Mouse (Mus musculus): ENCODE results near the gene Arpc2. TPM values are rescaled to one million over a fixed set of nuclear protein-coding genes. Genes with fewer than 3 reads are reported as not detected.

Arpc2 gene
- polyA plus RNA-seq, 1 experiment from 2014 or later, result 457 TPM

DNA sequence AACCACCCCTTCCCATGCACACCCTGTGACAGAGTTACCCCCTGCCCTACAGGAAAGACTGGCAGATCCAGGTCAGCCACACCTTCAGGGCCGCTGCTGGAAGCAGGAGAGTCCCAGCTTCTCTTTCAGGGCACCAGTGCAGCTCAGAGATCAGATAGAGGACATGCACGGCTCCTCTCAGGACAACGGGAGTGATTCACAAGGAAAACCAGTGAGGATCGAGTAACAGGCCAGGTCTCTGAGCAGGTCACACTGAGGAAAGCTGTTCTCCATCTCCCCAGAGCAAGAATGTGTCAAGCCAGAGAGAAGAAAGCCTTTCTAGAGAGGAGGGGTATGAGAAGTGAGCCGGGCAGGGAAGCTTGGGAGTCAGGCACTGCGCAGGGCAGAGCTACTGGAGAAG, 60.6 kb downstream of the Arpc2 start:
- Histone ChIP-seq H3K4me1 (ENCODE audit: insufficient read depth, low read length) (peaks cover 45% of the 10 kb centered on the region), H3K9ac (replicated peaks; ENCODE audit: low read length) (peak overlapping the region; percentile 62), H3K27ac (ENCODE audit: low read length) (peak overlapping the region; percentile 98), H3K4me3 (ENCODE audit: low read length) (no peak overlapping the region), H3K9me3 (ENCODE audit: low read length) (no peaks in the 10 kb centered on the region), H3K36me3 (ENCODE audit: insufficient read depth, low read length) (peaks cover 25% of the 10 kb centered on the region), H3K4me2 (replicated peaks; ENCODE audit: low read depth, low read length) (peak overlapping the region; percentile 43), H3K27me3 (ENCODE audit: insufficient read depth, low read length) (no peaks in the 10 kb centered on the region)
- peak; percentile 29; the same call in 1 of the 2 replicates for ATAC-seq (ENCODE audit: low FRiP score, low TSS enrichment)
- WGBS, result 22% methylated on average over 6 of the region's 6 CpGs

DNA sequence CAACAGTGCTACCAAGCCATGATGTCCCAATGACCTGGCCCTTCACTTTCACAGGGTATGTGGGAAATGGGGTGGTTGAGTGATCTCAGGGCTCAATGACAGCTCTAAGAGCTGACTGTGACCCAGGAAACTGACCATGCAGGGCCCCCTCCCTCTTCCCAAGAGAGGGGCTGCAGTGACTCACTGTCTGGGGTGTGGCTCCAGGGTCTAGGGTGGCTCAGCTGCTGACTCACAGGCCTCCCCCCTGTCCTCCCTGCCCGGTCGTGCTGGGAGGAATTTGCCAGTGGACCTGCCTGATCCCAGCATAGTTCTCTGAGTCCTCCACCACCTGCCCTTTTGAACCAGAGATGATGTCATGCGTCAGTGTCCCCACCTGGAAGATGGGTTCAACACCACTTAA, 61.4 kb downstream of the Arpc2 start:
- H3K9ac ChIP-seq (replicated peaks; ENCODE audit: low read length), result 0 out of 2 replicates have a peak overlapping the region, but pooled peaks have one; percentile 19
- 31% methylated on average over 3 of the region's 3 CpGs for WGBS

DNA sequence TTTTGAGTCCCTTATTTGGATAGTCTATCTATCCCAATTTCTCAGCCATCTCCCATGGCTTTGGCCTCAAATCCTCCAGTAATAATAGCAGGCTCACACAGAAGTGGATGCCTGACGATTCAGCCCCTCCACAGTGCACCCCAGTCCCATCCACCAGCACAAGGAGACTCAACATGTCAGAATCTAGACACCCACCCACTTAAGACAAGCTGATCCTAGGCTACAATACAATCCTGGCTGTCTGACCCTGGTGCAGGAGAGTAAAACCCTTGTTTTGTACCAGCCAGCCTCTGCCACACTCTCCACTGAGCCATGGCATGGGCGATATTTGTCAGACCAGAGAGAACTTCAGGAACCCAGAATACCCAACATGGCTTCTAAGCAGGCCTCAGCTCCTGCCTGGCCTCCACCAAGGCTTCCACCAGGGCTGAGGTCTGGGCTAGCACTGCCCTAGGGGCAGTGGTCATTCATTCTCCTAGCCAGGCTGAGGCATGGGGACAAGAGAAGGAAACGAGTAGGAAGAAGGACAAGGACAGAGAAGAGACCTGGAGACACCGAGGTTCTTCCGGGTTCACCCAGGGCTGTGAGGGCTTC, 62.4 kb downstream of the Arpc2 start:
- H3K4me3 ChIP-seq (ENCODE audit: low read length), result no peak overlapping the region
- 80% methylated on average over 5 of the region's 5 CpGs for WGBS
- peak overlapping the region; percentile 98; the same call in 1 of the 2 replicates for H3K27ac ChIP-seq (ENCODE audit: low read length)
- no peak overlapping the region for H3K4me2 ChIP-seq (replicated peaks; ENCODE audit: low read depth, low read length)
- no peaks in the 10 kb centered on the region for H3K9me3 ChIP-seq (ENCODE audit: low read length)
- no peaks in the 10 kb centered on the region for H3K27me3 ChIP-seq (ENCODE audit: insufficient read depth, low read length)
- H3K4me1 ChIP-seq (ENCODE audit: insufficient read depth, low read length), result peaks cover 55% of the 10 kb centered on the region
- no peak for ATAC-seq (ENCODE audit: low FRiP score, low TSS enrichment)
- H3K36me3 ChIP-seq (ENCODE audit: insufficient read depth, low read length), result peaks cover 12% of the 10 kb centered on the region
- no peak overlapping the region for H3K9ac ChIP-seq (replicated peaks; ENCODE audit: low read length)

More for the DNA sequence above, 61.4 kb downstream of the Arpc2 start:
- no peak for ATAC-seq (ENCODE audit: low FRiP score, low TSS enrichment)
- Histone ChIP-seq H3K9me3 (ENCODE audit: low read length) (no peaks in the 10 kb centered on the region), H3K4me1 (ENCODE audit: insufficient read depth, low read length) (peaks cover 46% of the 10 kb centered on the region), H3K27me3 (ENCODE audit: insufficient read depth, low read length) (no peaks in the 10 kb centered on the region), H3K4me3 (ENCODE audit: low read length) (no peak overlapping the region), H3K4me2 (replicated peaks; ENCODE audit: low read depth, low read length) (no peak overlapping the region; the same call in 1 of the 2 replicates), H3K36me3 (ENCODE audit: insufficient read depth, low read length) (peaks cover 17% of the 10 kb centered on the region), H3K27ac (ENCODE audit: low read length) (peak overlapping the region; percentile 98)

DNA sequence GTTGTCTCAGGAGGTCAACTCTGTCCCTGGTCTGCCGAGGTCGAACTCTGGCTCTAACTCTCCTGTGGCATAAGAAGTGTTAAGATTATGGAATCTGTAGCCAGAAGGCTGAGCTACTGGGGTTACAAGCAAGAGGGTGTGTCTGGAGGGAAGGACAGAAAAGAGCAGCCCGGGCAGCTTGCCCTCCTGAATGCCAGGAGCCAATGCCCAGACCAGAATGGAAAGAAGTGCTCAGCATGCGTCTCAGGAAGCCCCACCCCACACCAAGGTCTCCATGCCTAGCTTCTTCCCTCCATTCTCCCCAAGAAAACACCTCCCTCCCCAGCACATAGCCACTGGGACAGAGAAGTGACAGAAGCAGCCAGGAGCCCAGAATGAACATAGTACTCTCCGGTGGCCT, 63.1 kb downstream of the Arpc2 start:
- no peaks in the 10 kb centered on the region for H3K27me3 ChIP-seq (ENCODE audit: insufficient read depth, low read length)
- H3K27ac ChIP-seq (ENCODE audit: low read length), result peak overlapping the region; percentile 43
- peaks cover 4% of the 10 kb centered on the region; the same call in 1 of the 2 replicates for H3K36me3 ChIP-seq (ENCODE audit: insufficient read depth, low read length)
- no peak for ATAC-seq (ENCODE audit: low FRiP score, low TSS enrichment)
- WGBS, result 67% methylated on average over 5 of the region's 5 CpGs
- H3K4me3 ChIP-seq (ENCODE audit: low read length), result no peak overlapping the region
- H3K9ac ChIP-seq (replicated peaks; ENCODE audit: low read length), result no peak overlapping the region
- H3K4me1 ChIP-seq (ENCODE audit: insufficient read depth, low read length), result peaks cover 55% of the 10 kb centered on the region
- H3K9me3 ChIP-seq (ENCODE audit: low read length), result no peaks in the 10 kb centered on the region
- no peak overlapping the region for H3K4me2 ChIP-seq (replicated peaks; ENCODE audit: low read depth, low read length)

DNA sequence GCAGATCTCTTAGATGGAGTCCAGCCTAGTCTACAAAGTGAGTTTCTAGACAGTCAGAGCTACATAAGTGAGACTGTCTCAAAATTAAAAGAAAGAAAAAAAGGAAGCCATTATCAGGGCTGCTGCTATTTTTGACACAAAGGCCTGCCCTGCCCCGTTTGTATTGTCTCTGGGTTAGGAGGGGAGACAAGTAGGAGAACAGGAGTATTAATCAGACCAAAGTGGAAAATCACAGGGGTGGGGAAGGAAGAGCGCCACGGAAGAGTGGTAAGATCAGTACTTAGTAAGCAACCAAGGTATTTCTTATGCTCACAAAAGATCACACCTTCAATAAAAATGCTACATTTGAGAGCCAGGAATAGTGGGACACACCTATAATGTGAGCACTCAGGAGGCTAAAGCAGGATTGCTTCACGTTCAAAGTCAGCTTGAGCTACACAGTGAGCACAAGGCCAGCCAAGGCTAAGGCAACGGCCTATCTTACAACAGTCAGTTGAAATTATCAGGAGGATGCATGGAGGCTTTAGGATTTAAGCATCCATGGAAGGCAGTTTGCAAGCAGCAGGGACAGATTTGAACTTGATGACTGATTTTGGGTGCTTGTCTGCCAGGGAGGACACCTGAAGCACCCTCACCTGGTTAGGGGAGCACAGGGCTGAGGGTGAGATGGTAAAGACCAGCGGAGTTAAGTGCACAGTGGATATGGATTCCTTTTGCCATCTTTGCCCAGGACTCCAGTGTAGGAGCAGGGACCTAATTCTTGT, 64.6 kb downstream of the Arpc2 start:
- Histone ChIP-seq H3K9ac (replicated peaks; ENCODE audit: low read length) (no peak overlapping the region; the same call in 1 of the 2 replicates), H3K9me3 (ENCODE audit: low read length) (no peaks in the 10 kb centered on the region), H3K4me2 (replicated peaks; ENCODE audit: low read depth, low read length) (no peak overlapping the region), H3K27ac (ENCODE audit: low read length) (no peak overlapping the region), H3K27me3 (ENCODE audit: insufficient read depth, low read length) (no peaks in the 10 kb centered on the region), H3K4me1 (ENCODE audit: insufficient read depth, low read length) (peaks cover 48% of the 10 kb centered on the region), H3K36me3 (ENCODE audit: insufficient read depth, low read length) (no peaks in the 10 kb centered on the region), H3K4me3 (ENCODE audit: low read length) (no peak overlapping the region)
- ATAC-seq (ENCODE audit: low FRiP score, low TSS enrichment), result no peak
- 79% methylated on average over 6 of the region's 6 CpGs for WGBS

DNA sequence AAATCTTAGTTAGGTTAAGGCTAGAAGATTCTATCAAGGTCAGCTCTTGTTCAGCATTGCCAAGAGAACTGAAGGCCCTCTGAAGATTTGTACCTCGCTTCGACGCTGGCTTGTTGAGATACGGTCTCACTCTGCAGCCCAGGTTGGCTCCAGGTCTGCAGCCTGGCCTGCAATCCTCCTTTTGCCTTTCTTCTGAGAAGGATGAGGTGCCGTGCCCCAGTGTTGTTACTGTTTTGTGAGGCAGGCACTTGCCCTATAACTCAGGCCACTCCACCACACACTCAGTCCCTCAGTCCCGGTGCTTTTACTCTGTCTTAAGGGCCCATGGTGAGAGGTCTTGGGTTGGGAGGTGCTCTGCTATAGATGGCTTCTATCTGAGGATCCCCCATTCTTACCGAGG, 66.3 kb downstream of the Arpc2 start:
- no peak for ATAC-seq (ENCODE audit: low FRiP score, low TSS enrichment)

DNA sequence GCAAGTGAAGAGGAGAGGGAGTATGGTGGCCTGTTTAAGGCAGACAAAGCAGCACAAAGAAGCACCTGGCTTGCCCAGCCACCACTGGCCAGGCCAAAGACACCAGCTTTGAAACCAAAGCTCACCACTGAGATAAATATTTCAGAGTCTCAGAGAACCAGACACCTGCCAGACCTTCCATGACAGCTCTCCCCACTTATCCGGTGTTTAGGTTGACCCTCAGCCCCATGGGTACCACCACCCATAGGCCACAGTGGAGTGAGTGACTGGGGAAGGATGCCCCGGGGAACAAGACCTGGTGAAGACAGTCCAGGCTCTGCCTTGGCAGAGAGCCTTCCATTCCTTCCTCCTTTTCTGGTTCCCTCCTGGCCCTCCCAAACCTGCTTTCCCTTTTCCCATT, 67.0 kb downstream of the Arpc2 start:
- Histone ChIP-seq H3K36me3 (ENCODE audit: insufficient read depth, low read length) (no peaks in the 10 kb centered on the region), H3K9me3 (ENCODE audit: low read length) (no peaks in the 10 kb centered on the region), H3K27me3 (ENCODE audit: insufficient read depth, low read length) (no peaks in the 10 kb centered on the region), H3K27ac (ENCODE audit: low read length) (0 out of 2 replicates have a peak overlapping the region, but pooled peaks have one; percentile 85), H3K4me2 (replicated peaks; ENCODE audit: low read depth, low read length) (peak overlapping the region; percentile 69), H3K4me1 (ENCODE audit: insufficient read depth, low read length) (peaks cover 25% of the 10 kb centered on the region), H3K9ac (replicated peaks; ENCODE audit: low read length) (0 out of 2 replicates have a peak overlapping the region, but pooled peaks have one; percentile 12), H3K4me3 (ENCODE audit: low read length) (peak overlapping the region; percentile 68)
- no peak for ATAC-seq (ENCODE audit: low FRiP score, low TSS enrichment)
- WGBS, result 66% methylated on average over 2 of the region's 2 CpGs

More for the DNA sequence above, 66.3 kb downstream of the Arpc2 start:
- H3K4me2 ChIP-seq (replicated peaks; ENCODE audit: low read depth, low read length), result no peak overlapping the region
- no peak overlapping the region for H3K27ac ChIP-seq (ENCODE audit: low read length)
- no peaks in the 10 kb centered on the region for H3K36me3 ChIP-seq (ENCODE audit: insufficient read depth, low read length)
- WGBS, result 72% methylated on average over 7 of the region's 7 CpGs
- no peaks in the 10 kb centered on the region for H3K9me3 ChIP-seq (ENCODE audit: low read length)
- peaks cover 31% of the 10 kb centered on the region for H3K4me1 ChIP-seq (ENCODE audit: insufficient read depth, low read length)
- no peak overlapping the region for H3K4me3 ChIP-seq (ENCODE audit: low read length)
- H3K9ac ChIP-seq (replicated peaks; ENCODE audit: low read length), result no peak overlapping the region
- H3K27me3 ChIP-seq (ENCODE audit: insufficient read depth, low read length), result no peaks in the 10 kb centered on the region

DNA sequence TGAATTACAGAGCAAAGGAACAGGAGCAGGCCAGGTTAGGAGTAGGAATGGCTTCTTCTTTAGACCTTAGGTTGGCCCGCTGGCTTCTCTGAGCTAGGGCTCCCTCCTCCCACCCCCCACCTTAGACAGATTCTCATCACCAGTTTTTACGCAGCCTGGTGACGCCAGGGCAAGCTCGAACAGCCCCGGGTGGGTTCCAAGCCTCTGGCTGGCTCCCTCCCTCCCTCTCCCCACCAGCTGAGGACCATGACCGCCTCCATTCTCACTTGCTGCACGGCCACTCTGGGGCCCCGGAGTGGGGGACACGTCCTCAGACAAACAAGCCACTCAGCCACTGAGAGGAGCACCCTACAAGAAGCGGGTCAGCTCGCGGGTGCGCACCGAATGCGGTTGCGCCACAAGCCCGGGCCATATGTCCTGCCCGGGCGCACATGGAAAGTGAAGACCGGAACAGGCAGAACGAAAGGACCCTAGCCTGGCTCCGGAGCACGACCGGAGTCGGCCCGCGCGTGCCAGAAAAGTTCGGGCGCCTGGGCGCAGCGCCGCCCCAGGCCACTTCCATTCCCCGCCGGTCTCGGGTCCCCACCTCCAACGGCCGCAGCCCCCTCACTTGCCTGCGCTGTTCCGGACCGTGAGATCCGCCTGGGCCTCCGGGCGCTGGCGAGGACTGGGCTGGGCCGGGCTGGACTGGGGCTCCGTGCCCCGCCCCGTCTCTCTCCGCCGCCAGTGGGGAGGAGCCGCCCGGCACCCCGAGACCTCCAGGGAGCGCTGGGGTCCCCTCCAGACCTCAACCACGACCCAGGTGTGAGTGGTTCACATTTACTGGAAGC, 67.8 kb downstream of the Arpc2 start:
- Histone ChIP-seq H3K4me1 (ENCODE audit: insufficient read depth, low read length) (peaks cover 24% of the 10 kb centered on the region), H3K9me3 (ENCODE audit: low read length) (no peaks in the 10 kb centered on the region), H3K4me3 (ENCODE audit: low read length) (peak overlapping the region; percentile 68), H3K27ac (ENCODE audit: low read length) (peak overlapping the region; percentile 85), H3K4me2 (replicated peaks; ENCODE audit: low read depth, low read length) (peak overlapping the region; percentile 69), H3K36me3 (ENCODE audit: insufficient read depth, low read length) (no peaks in the 10 kb centered on the region), H3K9ac (replicated peaks; ENCODE audit: low read length) (peak overlapping the region; percentile 78), H3K27me3 (ENCODE audit: insufficient read depth, low read length) (no peaks in the 10 kb centered on the region)
- ATAC-seq (ENCODE audit: low FRiP score, low TSS enrichment), result peak; percentile 95
- WGBS, result under 1% methylated on average over 56 of the region's 56 CpGs

DNA sequence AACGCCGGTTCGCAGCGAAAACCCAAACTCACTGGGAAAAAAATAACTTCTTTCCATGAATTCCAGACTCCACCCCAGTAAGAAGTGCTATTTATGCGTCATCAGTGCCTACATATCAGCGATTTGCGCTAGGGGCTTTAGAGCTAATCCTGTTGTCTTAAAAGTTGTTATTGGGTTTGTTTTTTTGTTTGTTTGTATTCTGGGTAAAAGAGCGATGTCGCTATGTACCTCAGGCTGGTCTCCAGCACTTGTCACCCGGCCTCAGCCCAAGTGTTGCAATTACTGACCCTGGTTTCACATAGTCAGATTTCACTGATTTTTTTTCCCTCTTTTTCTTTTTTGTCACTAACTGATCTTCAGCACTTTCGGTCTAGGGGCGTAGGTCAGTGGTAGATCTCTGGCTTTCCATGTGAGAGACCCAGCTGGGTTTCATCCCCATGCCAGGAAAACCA, 68.5 kb downstream of the Arpc2 start:
- Histone ChIP-seq H3K9me3 (ENCODE audit: low read length) (no peaks in the 10 kb centered on the region), H3K9ac (replicated peaks; ENCODE audit: low read length) (peak overlapping the region; percentile 78), H3K4me3 (ENCODE audit: low read length) (peak overlapping the region; percentile 68), H3K27ac (ENCODE audit: low read length) (peak overlapping the region; percentile 85), H3K36me3 (ENCODE audit: insufficient read depth, low read length) (no peaks in the 10 kb centered on the region), H3K27me3 (ENCODE audit: insufficient read depth, low read length) (no peaks in the 10 kb centered on the region), H3K4me1 (ENCODE audit: insufficient read depth, low read length) (peaks cover 17% of the 10 kb centered on the region), H3K4me2 (replicated peaks; ENCODE audit: low read depth, low read length) (peak overlapping the region; percentile 69)
- WGBS, result 5% methylated on average over 12 of the region's 12 CpGs
- ATAC-seq (ENCODE audit: low FRiP score, low TSS enrichment), result no peak; the same call in 1 of the 2 replicates
